In genomic region chr11:77607538-77608455, GRCm38 (mm10) we compare ENCODE assay signal across 8 mouse cellular contexts. TPM values are rescaled to one million over a fixed set of nuclear protein-coding genes. Genes with fewer than 3 reads are reported as not detected.
DNase-seq lines count a peak whose midpoint lies in the region; ATAC-seq and TF ChIP-seq lines count a peak whose summit lies in the region.

Gene Taok1 (minus strand): TSS chr11:77607815.

- no peaks in the 10 kb centered on the region for H3K27me3 ChIP-seq in heart, embryonic 12.5 days (replicated peaks)
- H3K27me3 ChIP-seq in kidney, postnatal 0 days (ENCODE audit: insufficient read depth, low read length), result no peaks in the 10 kb centered on the region
- no peaks in the 10 kb centered on the region for H3K27me3 ChIP-seq in liver, embryonic 11.5 days (replicated peaks; ENCODE audit: control insufficient read depth, insufficient read depth, low read length)
- no peaks in the 10 kb centered on the region for H3K27me3 ChIP-seq in stomach, embryonic 14.5 days (ENCODE audit: control insufficient read depth, insufficient read depth, low read length)

- peaks cover 5% of the 10 kb centered on the region; the same call in 1 of the 2 replicates for H3K36me3 ChIP-seq in heart, embryonic 12.5 days
- H3K36me3 ChIP-seq in kidney, postnatal 0 days (ENCODE audit: insufficient read depth, low read length), result 0 out of 2 replicates have a peak, but pooled peaks cover 3% of the 10 kb centered on the region
- no peaks in the 10 kb centered on the region for H3K36me3 ChIP-seq in liver, embryonic 11.5 days (ENCODE audit: control insufficient read depth, insufficient read depth, low read length)
- H3K36me3 ChIP-seq in stomach, embryonic 14.5 days (ENCODE audit: control insufficient read depth, insufficient read depth, low read length), result no peaks in the 10 kb centered on the region; the same call in 1 of the 2 replicates

- H3K27ac ChIP-seq in heart, embryonic 12.5 days (ENCODE audit: poor library complexity, severe bottlenecking), result peak within 1 kb of the TSS; percentile 99
- H3K27ac ChIP-seq in kidney, postnatal 0 days, result peak within 1 kb of the TSS; percentile 98
- H3K27ac ChIP-seq in liver, embryonic 11.5 days (ENCODE audit: low read depth, low read length), result peak within 1 kb of the TSS; percentile 87
- H3K27ac ChIP-seq in stomach, embryonic 14.5 days (ENCODE audit: low read length), result peak within 1 kb of the TSS; percentile 96

- 1% methylated on average over 62 of the region's 71 CpGs for WGBS in heart, embryonic 12.5 days
- 1% methylated on average over 66 of the region's 71 CpGs for WGBS in kidney, postnatal 0 days
- WGBS in liver, embryonic 11.5 days, result 1% methylated on average over 57 of the region's 71 CpGs
- under 1% methylated on average over 62 of the region's 71 CpGs for WGBS in stomach, embryonic 14.5 days

- no peak for TF ChIP-seq CTCF in kidney, postnatal 0 days (IDR thresholded peaks at IDR 0.05; ENCODE audit: low read depth)

- DNase-seq in CD4-positive helper T cell, adult 2 months (ENCODE audit: low read depth, low spot score), result peak; percentile 97
- DNase-seq in brain, embryonic 18.5 days (ENCODE audit: low read depth, low spot score), result peak; percentile 90
- peak; percentile 97 for DNase-seq in kidney, postnatal 0 days (ENCODE audit: low spot score)
- DNase-seq in liver, embryonic 11.5 days (ENCODE audit: low spot score), result peak; percentile 96
- peak; percentile 97 for DNase-seq in naive thymus-derived CD4-positive, alpha-beta T cell, adult 2 months (ENCODE audit: low read depth)

- H3K4me2 ChIP-seq in heart, embryonic 12.5 days, result peak within 1 kb of the TSS; percentile 94
- peak within 1 kb of the TSS; percentile 88 for H3K4me2 ChIP-seq in kidney, postnatal 0 days (ENCODE audit: low read length)
- peak within 1 kb of the TSS; percentile 97 for H3K4me2 ChIP-seq in liver, embryonic 11.5 days
- H3K4me2 ChIP-seq in stomach, embryonic 14.5 days (replicated peaks; ENCODE audit: low read depth, low read length), result peak within 1 kb of the TSS; percentile 91

- H3K9me3 ChIP-seq in heart, embryonic 12.5 days (replicated peaks), result no peaks in the 10 kb centered on the region
- H3K9me3 ChIP-seq in kidney, postnatal 0 days (replicated peaks; ENCODE audit: low read length), result no peaks in the 10 kb centered on the region
- H3K9me3 ChIP-seq in liver, embryonic 11.5 days (ENCODE audit: control insufficient read depth, low read length), result no peaks in the 10 kb centered on the region
- no peaks in the 10 kb centered on the region for H3K9me3 ChIP-seq in stomach, embryonic 14.5 days (ENCODE audit: control insufficient read depth, low read depth, low read length)

- peak; percentile 91 for ATAC-seq in erythroid progenitor cell, adult 5-6 weeks (replicated peaks; ENCODE audit: low FRiP score, poor library complexity, severe bottlenecking)
- ATAC-seq in heart, embryonic 12.5 days (ENCODE audit: insufficient number of reproducible peaks, low FRiP score), result peak; percentile 95
- peak; percentile 93 for ATAC-seq in kidney, postnatal 0 days (replicated peaks; ENCODE audit: low FRiP score, low read depth)
- peak; percentile 97 for ATAC-seq in liver, embryonic 11.5 days (replicated peaks; ENCODE audit: low FRiP score)
- peak; percentile 96 for ATAC-seq in stomach, embryonic 14.5 days (ENCODE audit: insufficient number of reproducible peaks, insufficient read depth, low FRiP score, low read depth)

- peaks cover 19% of the 10 kb centered on the region for H3K4me1 ChIP-seq in heart, embryonic 12.5 days (replicated peaks)
- peaks cover 4% of the 10 kb centered on the region; the same call in 1 of the 2 replicates for H3K4me1 ChIP-seq in kidney, postnatal 0 days (replicated peaks; ENCODE audit: insufficient read depth, low read length)
- H3K4me1 ChIP-seq in liver, embryonic 11.5 days (replicated peaks; ENCODE audit: control insufficient read depth, insufficient read depth, low read length), result peaks cover 21% of the 10 kb centered on the region
- H3K4me1 ChIP-seq in stomach, embryonic 14.5 days (ENCODE audit: control insufficient read depth, insufficient read depth, low read length), result 0 out of 2 replicates have a peak, but pooled peaks cover 8% of the 10 kb centered on the region

- peak within 1 kb of the TSS; percentile 99 for H3K4me3 ChIP-seq in heart, embryonic 12.5 days
- peak within 1 kb of the TSS; percentile 79 for H3K4me3 ChIP-seq in kidney, postnatal 0 days (replicated peaks; ENCODE audit: low read depth, low read length)
- peak within 1 kb of the TSS; percentile 93 for H3K4me3 ChIP-seq in liver, embryonic 11.5 days (ENCODE audit: low read depth, low read length)
- peak within 1 kb of the TSS; percentile 99 for H3K4me3 ChIP-seq in stomach, embryonic 14.5 days (ENCODE audit: low read depth, low read length)

- H3K9ac ChIP-seq in heart, embryonic 12.5 days, result peak within 1 kb of the TSS; percentile 100
- peak within 1 kb of the TSS; percentile 99 for H3K9ac ChIP-seq in kidney, postnatal 0 days (ENCODE audit: low read depth, low read length)
- peak within 1 kb of the TSS; percentile 98 for H3K9ac ChIP-seq in liver, embryonic 11.5 days (ENCODE audit: low read depth, low read length)
- H3K9ac ChIP-seq in stomach, embryonic 14.5 days (replicated peaks; ENCODE audit: low read depth, low read length), result peak within 1 kb of the TSS; percentile 96

RNA-seq across cellular contexts. Expression of gene Taok1, which starts in this region (rescaled TPM):
- total RNA-seq in erythroid progenitor cell, adult 5-6 weeks (2015; ENCODE audit: low replicate concordance), result 25.6 and 28.9 TPM in 2 replicates
- 35.2 and 43.4 TPM in 2 replicates for total RNA-seq in erythroid progenitor cell, adult 5-6 weeks (2017; ENCODE audit: low replicate concordance)
- polyA plus RNA-seq in heart, embryonic 12.5 days (2016; fragmentation: Nextera tagmentation; extraction: Ambion mirVana), result 15.6 and 18.0 TPM in 2 replicates
- polyA plus RNA-seq in kidney, postnatal 0 days (2015; fragmentation: Nextera tagmentation; extraction: Ambion mirVana), result 17.5 and 17.7 TPM in 2 replicates
- polyA plus RNA-seq in liver, embryonic 11.5 days (2014; fragmentation: Nextera tagmentation; extraction: Ambion mirVana), result 9.6 and 9.9 TPM in 2 replicates
- 23.2 and 24.1 TPM in 2 replicates for polyA plus RNA-seq in stomach, embryonic 14.5 days (2014; fragmentation: Nextera tagmentation; extraction: Ambion mirVana)

Comparison
In these comparisons a context has a peak if more than half of its experiments do, and no peak if none do; other contexts are left out.
1. Peak in every context shown above with its lines: DNase-seq, ATAC-seq, H3K4me3 ChIP-seq and H3K27ac ChIP-seq.